Mouse (Mus musculus): Measurements from ENCODE around the gene Vps26c. TPM values are rescaled to one million over a fixed set of nuclear protein-coding genes. Genes with fewer than 3 reads are reported as not detected.
"Not testable (repeated sequence)": the region's sequence is repeated elsewhere in the genome, so short reads cannot be mapped to it uniquely, and the experiment has no call there.

Gene Vps26c
- polyA plus RNA-seq, 1 experiment from 2014 or later, result 54.8 TPM

GRCm38 (mm10) chr16:94519028-94519427 lies 7.6 kb downstream of the Vps26c start:
- no peak overlapping the region for H3K4me2 ChIP-seq
- ATAC-seq (ENCODE audit: insufficient read depth, low FRiP score, low read depth), result peak; percentile 51; the same call in 1 of the 2 replicates
- no peaks in the 10 kb centered on the region for H3K27me3 ChIP-seq (replicated peaks)
- 0 out of 2 replicates have a peak, but pooled peaks cover 3% of the 10 kb centered on the region for H3K36me3 ChIP-seq
- peak overlapping the region; percentile 74 for H3K27ac ChIP-seq
- no peak overlapping the region for H3K4me3 ChIP-seq (replicated peaks)
- no peaks in the 10 kb centered on the region for H3K9me3 ChIP-seq
- no peak overlapping the region for H3K9ac ChIP-seq
- WGBS, result 23% methylated on average over 6 of the region's 6 CpGs
- H3K4me1 ChIP-seq, result peaks cover 19% of the 10 kb centered on the region

- H3K4me1 ChIP-seq, result peaks cover 16% of the 10 kb centered on the region; the same call in 1 of the 2 replicates
- no peak overlapping the region for H3K4me3 ChIP-seq (replicated peaks)
- no peak overlapping the region for H3K9ac ChIP-seq
- H3K27me3 ChIP-seq (replicated peaks), result no peaks in the 10 kb centered on the region
- H3K27ac ChIP-seq, result no peak overlapping the region
- ATAC-seq (ENCODE audit: insufficient read depth, low FRiP score, low read depth), result no peak
- H3K36me3 ChIP-seq, result 0 out of 2 replicates have a peak, but pooled peaks cover 3% of the 10 kb centered on the region
- H3K9me3 ChIP-seq, result no peaks in the 10 kb centered on the region
- WGBS, result 93% methylated on average over 2 of the region's 2 CpGs
- H3K4me2 ChIP-seq, result no peak overlapping the region
These were observed 9.0 kb downstream of the Vps26c start for GRCm38 (mm10) chr16:94517606-94518005.

GRCm38 (mm10) chr16:94509983-94510382 lies 16.6 kb downstream of the Vps26c start:
- no peak overlapping the region for H3K9ac ChIP-seq
- WGBS, result 73% methylated on average over 2 of the region's 2 CpGs
- no peak overlapping the region for H3K4me2 ChIP-seq
- no peaks in the 10 kb centered on the region for H3K4me1 ChIP-seq
- no peaks in the 10 kb centered on the region for H3K27me3 ChIP-seq (replicated peaks)
- H3K4me3 ChIP-seq (replicated peaks), result no peak overlapping the region
- no peak overlapping the region for H3K27ac ChIP-seq
- H3K36me3 ChIP-seq, result peaks cover 19% of the 10 kb centered on the region; the same call in 1 of the 2 replicates
- no peaks in the 10 kb centered on the region for H3K9me3 ChIP-seq
- no peak for ATAC-seq (ENCODE audit: insufficient read depth, low FRiP score, low read depth)

GRCm38 (mm10) chr16:94508769-94509168 lies 17.9 kb downstream of the Vps26c start:
- Histone ChIP-seq H3K4me2 (no peak overlapping the region), H3K4me1 (no peaks in the 10 kb centered on the region), H3K9ac (no peak overlapping the region), H3K27ac (no peak overlapping the region), H3K27me3 (replicated peaks) (no peaks in the 10 kb centered on the region), H3K9me3 (no peaks in the 10 kb centered on the region), H3K4me3 (replicated peaks) (no peak overlapping the region), H3K36me3 (peaks cover 27% of the 10 kb centered on the region; the same call in 1 of the 2 replicates)
- WGBS, result 87% methylated on average over 8 of the region's 8 CpGs
- ATAC-seq (ENCODE audit: insufficient read depth, low FRiP score, low read depth), result no peak

- no peaks in the 10 kb centered on the region for H3K27me3 ChIP-seq (replicated peaks)
- H3K27ac ChIP-seq, result no peak overlapping the region
- H3K9me3 ChIP-seq, result no peaks in the 10 kb centered on the region
- WGBS, result 91% methylated on average over 2 of the region's 2 CpGs
- peaks cover 34% of the 10 kb centered on the region; the same call in 1 of the 2 replicates for H3K36me3 ChIP-seq
- no peak overlapping the region for H3K9ac ChIP-seq
- H3K4me1 ChIP-seq, result no peaks in the 10 kb centered on the region
- no peak overlapping the region for H3K4me3 ChIP-seq (replicated peaks)
- H3K4me2 ChIP-seq, result no peak overlapping the region
- ATAC-seq (ENCODE audit: insufficient read depth, low FRiP score, low read depth), result no peak
These were observed 19.6 kb downstream of the Vps26c start for GRCm38 (mm10) chr16:94507071-94507470.

GRCm38 (mm10) chr16:94504192-94504591 lies 22.4 kb downstream of the Vps26c start:
- ATAC-seq (ENCODE audit: insufficient read depth, low FRiP score, low read depth), result no peak
- Histone ChIP-seq H3K4me2 (no peak overlapping the region), H3K27me3 (replicated peaks) (no peaks in the 10 kb centered on the region), H3K4me3 (replicated peaks) (no peak overlapping the region), H3K4me1 (no peaks in the 10 kb centered on the region), H3K36me3 (peaks cover 38% of the 10 kb centered on the region), H3K27ac (no peak overlapping the region), H3K9me3 (no peaks in the 10 kb centered on the region), H3K9ac (no peak overlapping the region)
- WGBS, result 84% methylated on average over 5 of the region's 5 CpGs

GRCm38 (mm10) chr16:94497911-94498310 lies 28.7 kb downstream of the Vps26c start:
- no peak overlapping the region for H3K4me3 ChIP-seq (replicated peaks)
- ATAC-seq (ENCODE audit: insufficient read depth, low FRiP score, low read depth), result peak; percentile 58; the same call in 1 of the 2 replicates
- H3K9me3 ChIP-seq, result no peaks in the 10 kb centered on the region
- peaks cover 27% of the 10 kb centered on the region for H3K36me3 ChIP-seq
- H3K27ac ChIP-seq, result no peak overlapping the region
- 63% methylated on average over 5 of the region's 5 CpGs for WGBS
- H3K4me2 ChIP-seq, result no peak overlapping the region
- no peaks in the 10 kb centered on the region for H3K4me1 ChIP-seq
- H3K9ac ChIP-seq, result no peak overlapping the region
- no peaks in the 10 kb centered on the region for H3K27me3 ChIP-seq (replicated peaks)

- H3K27me3 ChIP-seq (replicated peaks); H3K27ac ChIP-seq; H3K4me1 ChIP-seq; H3K9ac ChIP-seq; H3K9me3 ChIP-seq; ATAC-seq (ENCODE audit: insufficient read depth, low FRiP score, low read depth); H3K4me2 ChIP-seq; H3K4me3 ChIP-seq (replicated peaks): not testable (repeated sequence)
- H3K36me3 ChIP-seq, result peaks cover 27% of the 10 kb centered on the region
- 90% methylated on average over 7 of the region's 7 CpGs for WGBS
These were observed 29.5 kb downstream of the Vps26c start for GRCm38 (mm10) chr16:94497176-94497575.

GRCm38 (mm10) chr16:94489326-94489725 lies 37.3 kb downstream of the Vps26c start:
- 90% methylated on average over 5 of the region's 5 CpGs for WGBS
- no peak overlapping the region for H3K27ac ChIP-seq
- no peaks in the 10 kb centered on the region for H3K36me3 ChIP-seq
- H3K4me3 ChIP-seq (replicated peaks), result no peak overlapping the region
- no peak overlapping the region for H3K4me2 ChIP-seq
- no peak for ATAC-seq (ENCODE audit: insufficient read depth, low FRiP score, low read depth)
- no peaks in the 10 kb centered on the region for H3K9me3 ChIP-seq
- H3K27me3 ChIP-seq (replicated peaks), result no peaks in the 10 kb centered on the region
- H3K9ac ChIP-seq, result no peak overlapping the region
- H3K4me1 ChIP-seq, result no peaks in the 10 kb centered on the region

GRCm38 (mm10) chr16:94487341-94487740 lies 39.3 kb downstream of the Vps26c start:
- WGBS, result 71% methylated on average over 5 of the region's 5 CpGs
- H3K4me3 ChIP-seq (replicated peaks), result no peak overlapping the region
- H3K36me3 ChIP-seq, result no peaks in the 10 kb centered on the region
- H3K4me2 ChIP-seq, result no peak overlapping the region
- H3K9me3 ChIP-seq, result no peaks in the 10 kb centered on the region
- no peaks in the 10 kb centered on the region for H3K27me3 ChIP-seq (replicated peaks)
- no peak for ATAC-seq (ENCODE audit: insufficient read depth, low FRiP score, low read depth)
- H3K9ac ChIP-seq, result no peak overlapping the region
- no peak overlapping the region for H3K27ac ChIP-seq
- H3K4me1 ChIP-seq, result no peaks in the 10 kb centered on the region

GRCm38 (mm10) chr16:94484752-94485535 lies 41.7 kb downstream of the Vps26c start:
- H3K9ac ChIP-seq, result no peak overlapping the region
- H3K9me3 ChIP-seq, result no peaks in the 10 kb centered on the region
- no peaks in the 10 kb centered on the region for H3K27me3 ChIP-seq (replicated peaks)
- no peak overlapping the region for H3K27ac ChIP-seq
- no peak for ATAC-seq (ENCODE audit: insufficient read depth, low FRiP score, low read depth)
- no peak overlapping the region for H3K4me3 ChIP-seq (replicated peaks)
- no peak overlapping the region for H3K4me2 ChIP-seq
- H3K36me3 ChIP-seq, result no peaks in the 10 kb centered on the region
- WGBS, result 72% methylated on average over 11 of the region's 11 CpGs
- H3K4me1 ChIP-seq, result no peaks in the 10 kb centered on the region

- Histone ChIP-seq H3K27me3 (replicated peaks) (no peaks in the 10 kb centered on the region), H3K4me3 (replicated peaks) (no peak overlapping the region), H3K27ac (no peak overlapping the region), H3K9ac (no peak overlapping the region), H3K4me2 (no peak overlapping the region), H3K4me1 (no peaks in the 10 kb centered on the region), H3K9me3 (no peaks in the 10 kb centered on the region), H3K36me3 (peaks cover 19% of the 10 kb centered on the region)
- ATAC-seq (ENCODE audit: insufficient read depth, low FRiP score, low read depth), result no peak
- 83% methylated on average over 11 of the region's 11 CpGs for WGBS
These were observed 53.4 kb downstream of the Vps26c start for GRCm38 (mm10) chr16:94473086-94473822.

All from stomach, embryonic 15.5 days (tissue).